Mouse (Mus musculus): Measurements from ENCODE around the gene Krtap27-1. TPM values are rescaled to one million over a fixed set of nuclear protein-coding genes. Genes with fewer than 3 reads are reported as not detected.
A peak's percentile ranks its signal among the peaks of the same experiment; 100 is the strongest.

Gene Krtap27-1
- total RNA-seq (2021) = not detected
- long read RNA-seq, experiment 1 = 0 reads
- long read RNA-seq, experiment 2 = 0 reads

GRCm38 (mm10) chr16:88671571-88671970, at the start of gene Krtap27-1:
TSS of gene Krtap27-1 (minus strand) at chr16:88671671.
- intact Hi-C loops (cut with DNase I) = no loop called here
- DNase-seq (ENCODE audit: low spot score in 2 of 2) = no peak

GRCm38 (mm10) chr16:88720031-88720430, 48.6 kb upstream of the Krtap27-1 start:
- no peak for DNase-seq (ENCODE audit: low spot score in 2 of 2)
- intact Hi-C loops (cut with DNase I) = no loop called here

- intact Hi-C loops (cut with DNase I) = no loop called here
- no peak for DNase-seq (ENCODE audit: low spot score in 2 of 2)
Measured at GRCm38 (mm10) chr16:88716549-88716948, 45.1 kb upstream of the Krtap27-1 start.

- intact Hi-C loops (cut with DNase I) = no loop called here
- DNase-seq (ENCODE audit: low spot score in 2 of 2) = no peak
Measured at GRCm38 (mm10) chr16:88711245-88711644, 39.8 kb upstream of the Krtap27-1 start.

GRCm38 (mm10) chr16:88710757-88711156, 39.3 kb upstream of the Krtap27-1 start:
- DNase-seq (ENCODE audit: low spot score in 2 of 2) = no peak
- intact Hi-C loops (cut with DNase I) = no loop called here

- DNase-seq (ENCODE audit: low spot score in 2 of 2) = no peak
- intact Hi-C loops (cut with DNase I) = no loop called here
Measured at GRCm38 (mm10) chr16:88707496-88708012, 36.1 kb upstream of the Krtap27-1 start, which contains the start of gene 2310061N02Rik. TSS of gene 2310061N02Rik (minus strand) at chr16:88707962.

- intact Hi-C loops (cut with DNase I) = no loop called here
- no peak for DNase-seq (ENCODE audit: low spot score in 2 of 2)
Measured at GRCm38 (mm10) chr16:88701072-88701864, 29.8 kb upstream of the Krtap27-1 start.

GRCm38 (mm10) chr16:88696256-88696655, 24.8 kb upstream of the Krtap27-1 start:
- intact Hi-C loops (cut with DNase I) = no loop called here
- no peak for DNase-seq (ENCODE audit: low spot score in 2 of 2)

- DNase-seq (ENCODE audit: low spot score in 2 of 2) = peak in 1 of 2 experiments; percentile 14
- intact Hi-C loops (cut with DNase I) = no loop called here
Measured at GRCm38 (mm10) chr16:88681282-88681681, 9.8 kb upstream of the Krtap27-1 start.

GRCm38 (mm10) chr16:88679099-88679498, 7.6 kb upstream of the Krtap27-1 start:
- intact Hi-C loops (cut with DNase I) = no loop called here
- no peak for DNase-seq (ENCODE audit: low spot score in 2 of 2)

- intact Hi-C loops (cut with DNase I) = no loop called here
- DNase-seq (ENCODE audit: low spot score in 2 of 2) = no peak
Measured at GRCm38 (mm10) chr16:88657426-88657825, 14.0 kb downstream of the Krtap27-1 start.

- intact Hi-C loops (cut with DNase I) = no loop called here
- no peak for DNase-seq (ENCODE audit: low spot score in 2 of 2)
Measured at GRCm38 (mm10) chr16:88651952-88652351, 19.5 kb downstream of the Krtap27-1 start.

- intact Hi-C loops (cut with DNase I) = no loop called here
- DNase-seq (ENCODE audit: low spot score in 2 of 2) = no peak
Measured at GRCm38 (mm10) chr16:88651082-88651481, 20.4 kb downstream of the Krtap27-1 start.

- no peak for DNase-seq (ENCODE audit: low spot score in 2 of 2)
- intact Hi-C loops (cut with DNase I) = no loop called here
Measured at GRCm38 (mm10) chr16:88647358-88647846, 24.1 kb downstream of the Krtap27-1 start, which contains the start of gene Krtap26-1. TSS of gene Krtap26-1 (minus strand) at chr16:88647796.

- intact Hi-C loops (cut with DNase I) = no loop called here
- no peak for DNase-seq (ENCODE audit: low spot score in 2 of 2)
Measured at GRCm38 (mm10) chr16:88646366-88647111, 24.9 kb downstream of the Krtap27-1 start.

- intact Hi-C loops (cut with DNase I) = no loop called here
- DNase-seq (ENCODE audit: low spot score in 2 of 2) = no peak
Measured at GRCm38 (mm10) chr16:88640053-88640452, 31.4 kb downstream of the Krtap27-1 start.

- intact Hi-C loops (cut with DNase I) = no loop called here
Measured at GRCm38 (mm10) chr16:88635142-88635541, 36.3 kb downstream of the Krtap27-1 start.

GRCm38 (mm10) chr16:88631474-88631873, 40.0 kb downstream of the Krtap27-1 start:
- no peak for DNase-seq (ENCODE audit: low spot score in 2 of 2)
- intact Hi-C loops (cut with DNase I) = no loop called here

More at GRCm38 (mm10) chr16:88635142-88635541, 36.3 kb downstream of the Krtap27-1 start:
- DNase-seq (ENCODE audit: low spot score in 2 of 2) = no peak

GRCm38 (mm10) chr16:88627566-88627965, 43.9 kb downstream of the Krtap27-1 start, which contains the start of gene 2310079G19Rik:
TSS of gene 2310079G19Rik (minus strand) at chr16:88627666.
- intact Hi-C loops (cut with DNase I) = no loop called here
- no peak for DNase-seq (ENCODE audit: low spot score in 2 of 2)

Data from left cerebral cortex, postnatal 14 days (tissue).